Mouse (Mus musculus) embryonic stem cell, embryonic (primary cell): ENCODE measurements around the gene Cdc37l1.

Experiments
- CTCF ChIA-PET, 4 experiments: fragments of 300-600 bp in 2 of 4; fragments of 350-600 bp in 2 of 4; sonication (Branson Sonifier 250); formaldehyde crosslinking; loops; one replicate each; lab custom pipeline; 2022; ENCODE audit warnings: inconsistent platforms in 2 of 4; lab: Charles Lee
- POLR2A ChIA-PET, 4 experiments: fragments of 300-600 bp in 2 of 4; fragments of 350-600 bp in 2 of 4; sonication (Branson Sonifier 250); formaldehyde crosslinking; loops; one replicate each; lab custom pipeline; 2022; ENCODE audit warnings: antibody characterized with exemption in 4 of 4, inconsistent platforms in 1 of 4; lab: Charles Lee

Gene Cdc37l1

GRCm38 (mm10) chr19:29050186-29050980 lies 60.2 kb downstream of the Cdc37l1 start:
- ChIA-PET POLR2A (interaction anchor here in 3 of 4 experiments (0.7 to 2.1 kb wide), 12 partner anchors 10 to 443 kb away, joined by 3 to 10 read pairs (median 4); partner anchors contain the start of genes Cdc37l1 (in 1 of the 3) and Rcl1 (in 1 of the 3)), CTCF (interaction anchor here in 3 of 4 experiments (0.5 to 2.3 kb wide), 6 partner anchors 14 to 451 kb away, joined by 3 to 6 read pairs (median 4); no protein-coding TSS in a partner anchor)

GRCm38 (mm10) chr19:29052786-29053185 lies 62.6 kb downstream of the Cdc37l1 start:
- POLR2A ChIA-PET = interaction anchor here in 3 of 4 experiments (0.6 to 2.0 kb wide), 6 partner anchors 11 to 276 kb away, joined by 3 to 5 read pairs (median 4); no protein-coding TSS in a partner anchor
- CTCF ChIA-PET = interaction anchor here in 2 of 4 experiments (0.6 to 1.7 kb wide), 3 partner anchors 69 to 303 kb away, joined by 3 to 8 read pairs (median 5); no protein-coding TSS in a partner anchor

- ChIA-PET POLR2A (interaction anchor here in 2 of 4 experiments (0.9 to 1.3 kb wide), 3 partner anchors 9 to 78 kb away, joined by 3 read pairs; no protein-coding TSS in a partner anchor), CTCF (no interaction called here)
These were observed 64.4 kb downstream of the Cdc37l1 start for GRCm38 (mm10) chr19:29054594-29054993.

- POLR2A ChIA-PET = interaction anchor here in 3 of 4 experiments (0.8 to 1.2 kb wide), 4 partner anchors 9 to 304 kb away, joined by 3 to 6 read pairs (median 4); no protein-coding TSS in a partner anchor
- CTCF ChIA-PET = interaction anchor here in 1 of 4 experiments (1.1 kb wide), 1 partner anchor 8 kb away, joined by 4 read pairs; no protein-coding TSS in a partner anchor
These were observed 65.3 kb downstream of the Cdc37l1 start for GRCm38 (mm10) chr19:29055469-29055868.

GRCm38 (mm10) chr19:29058741-29059140 lies 68.6 kb downstream of the Cdc37l1 start:
- CTCF ChIA-PET = interaction anchor here (0.6 to 2.0 kb wide), 8 partner anchors 11 to 497 kb away, joined by 3 to 10 read pairs (median 5); partner anchors contain the start of gene Ak3 (in 1 of the 4)
- POLR2A ChIA-PET = interaction anchor here in 3 of 4 experiments (0.6 to 2.4 kb wide), 7 partner anchors 8 to 68 kb away, joined by 3 to 8 read pairs (median 4); partner anchors contain the start of genes Ak3 (in 2 of the 3) and Rcl1 (in 1 of the 3)

- CTCF ChIA-PET = interaction anchor here (0.6 to 1.5 kb wide), 8 partner anchors 40 to 296 kb away, joined by 3 to 5 read pairs (median 4); partner anchors contain the start of gene 4430402I18Rik (in 1 of the 4)
- POLR2A ChIA-PET = interaction anchor here in 1 of 4 experiments (1.0 to 2.4 kb wide), 2 partner anchors 12 to 41 kb away, joined by 3 to 6 read pairs; partner anchors contain the start of genes Ak3 and Rcl1
These were observed 69.5 kb downstream of the Cdc37l1 start for GRCm38 (mm10) chr19:29059688-29060087.

- ChIA-PET CTCF (interaction anchor here in 3 of 4 experiments (0.6 to 1.5 kb wide), 7 partner anchors 15 to 295 kb away, joined by 3 to 5 read pairs (median 4); partner anchors contain the start of gene 4430402I18Rik (in 1 of the 3)), POLR2A (interaction anchor here in 3 of 4 experiments (0.6 to 2.4 kb wide), 8 partner anchors 14 to 535 kb away, joined by 3 to 6 read pairs (median 4); partner anchors contain the start of gene Rcl1 (in 1 of the 3))
These were observed 70.1 kb downstream of the Cdc37l1 start for GRCm38 (mm10) chr19:29060299-29060698.

- POLR2A ChIA-PET = interaction anchor here in 3 of 4 experiments (1.2 to 1.8 kb wide), 4 partner anchors 43 to 458 kb away, joined by 3 to 10 read pairs (median 5); partner anchors contain the start of genes Jak2 (in 1 of the 3) and Ric1 (in 1 of the 3)
These were observed 72.9 kb downstream of the Cdc37l1 start for GRCm38 (mm10) chr19:29063009-29063408.

GRCm38 (mm10) chr19:29063577-29064363 lies 73.6 kb downstream of the Cdc37l1 start:
- POLR2A ChIA-PET = interaction anchor here in 3 of 4 experiments (0.6 to 1.8 kb wide), 37 partner anchors 8 to 458 kb away, joined by 3 to 16 read pairs (median 4); partner anchors contain the start of genes Jak2 (in 2 of the 3), Rcl1 (in 2 of the 3), Ak3 (in 1 of the 3) and Cdc37l1 (in 1 of the 3)
- CTCF ChIA-PET = interaction anchor here (0.5 to 2.5 kb wide), 46 partner anchors 8 to 551 kb away, joined by 3 to 65 read pairs (median 4); partner anchors contain the start of genes Jak2 (in 3 of the 4), Ak3 (in 1 of the 4), Rcl1 (in 1 of the 4) and Rln1 (in 1 of the 4)

More at GRCm38 (mm10) chr19:29063009-29063408, 72.9 kb downstream of the Cdc37l1 start:
- CTCF ChIA-PET = interaction anchor here in 1 of 4 experiments (2.0 kb wide), 1 partner anchor 293 kb away, joined by 65 read pairs; no protein-coding TSS in a partner anchor

- POLR2A ChIA-PET = interaction anchor here in 3 of 4 experiments (0.6 to 3.5 kb wide), 38 partner anchors 9 to 457 kb away, joined by 3 to 40 read pairs (median 5); partner anchors contain the start of genes Rcl1 (in 3 of the 3), Jak2 (in 2 of the 3), Ak3 (in 1 of the 3) and Cdc37l1 (in 1 of the 3)
These were observed 74.4 kb downstream of the Cdc37l1 start for GRCm38 (mm10) chr19:29064451-29065102.

DNA sequence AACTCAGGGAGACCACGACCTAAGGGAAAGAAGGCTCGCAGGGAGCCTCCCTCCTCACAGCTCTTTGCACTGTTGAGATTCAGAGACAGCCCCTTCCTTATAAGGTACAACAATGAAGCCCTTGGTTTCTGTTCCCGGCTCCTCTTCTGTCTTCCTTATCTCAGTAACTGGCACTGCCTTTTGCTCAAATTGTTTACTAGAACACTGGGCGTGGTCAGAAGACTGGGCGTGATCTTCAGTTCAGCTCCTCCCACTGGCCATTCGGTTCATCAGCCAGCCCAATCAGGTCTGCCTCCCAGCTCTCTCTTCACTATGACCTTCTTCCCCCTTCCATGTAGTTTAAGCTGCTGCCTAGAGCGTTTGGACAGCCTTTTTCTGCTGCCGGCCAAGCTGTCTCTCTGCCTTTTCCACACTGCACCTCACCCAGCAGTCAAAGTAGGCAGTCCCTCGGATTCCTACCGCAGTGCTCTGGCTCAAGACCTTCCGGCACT lies 76.9 kb downstream of the Cdc37l1 start:
- ChIA-PET CTCF (interaction anchor here (0.5 to 3.2 kb wide), 23 partner anchors 20 to 1063 kb away, joined by 3 to 27 read pairs (median 3); partner anchors contain the start of genes Rcl1 (in 2 of the 4) and Jak2 (in 1 of the 4)), POLR2A (interaction anchor here in 3 of 4 experiments (0.6 to 3.5 kb wide), 80 partner anchors 8 to 1638 kb away, joined by 3 to 45 read pairs (median 4); partner anchors contain the start of genes Ak3 (in 3 of the 3), Cdc37l1 (in 3 of the 3), Rcl1 (in 3 of the 3) and Jak2 (in 2 of the 3))

More at GRCm38 (mm10) chr19:29064451-29065102, 74.4 kb downstream of the Cdc37l1 start:
- CTCF ChIA-PET = interaction anchor here (0.5 to 3.2 kb wide), 46 partner anchors 9 to 552 kb away, joined by 3 to 65 read pairs (median 4); partner anchors contain the start of genes Jak2 (in 2 of the 4), Ak3 (in 1 of the 4), Rcl1 (in 1 of the 4) and Rln1 (in 1 of the 4)

- POLR2A ChIA-PET = interaction anchor here in 3 of 4 experiments (0.6 to 1.0 kb wide), 7 partner anchors 31 to 312 kb away, joined by 3 to 6 read pairs (median 4); partner anchors contain the start of gene Rcl1 (in 1 of the 3)
- CTCF ChIA-PET = interaction anchor here in 2 of 4 experiments (0.5 to 1.1 kb wide), 2 partner anchors 286 to 287 kb away, joined by 4 read pairs; no protein-coding TSS in a partner anchor
These were observed 79.0 kb downstream of the Cdc37l1 start for GRCm38 (mm10) chr19:29069195-29069594.

DNA sequence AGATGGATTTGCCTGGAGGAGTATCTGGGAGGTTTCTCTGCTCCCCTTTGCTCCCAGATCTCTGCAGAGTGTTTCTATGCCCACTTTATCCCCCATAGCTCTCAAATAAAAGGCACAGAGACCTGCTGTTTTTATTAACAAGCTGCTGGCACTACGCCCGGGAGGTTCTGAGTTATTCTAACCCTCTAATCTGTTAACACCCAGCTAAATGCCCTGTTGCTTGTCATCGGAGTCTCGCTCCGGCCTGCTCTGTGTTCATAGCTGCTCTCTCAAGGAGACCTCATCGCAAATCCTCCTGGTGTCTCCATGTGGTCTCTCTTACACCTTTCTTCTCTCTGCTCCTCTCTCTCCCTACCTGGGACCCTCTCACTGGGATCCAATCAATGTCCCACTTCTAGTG lies 84.7 kb downstream of the Cdc37l1 start:
- ChIA-PET POLR2A (interaction anchor here in 3 of 4 experiments (0.8 to 2.8 kb wide), 6 partner anchors 8 to 25 kb away, joined by 3 to 11 read pairs (median 3); no protein-coding TSS in a partner anchor), CTCF (interaction anchor here in 1 of 4 experiments (1.0 kb wide), 1 partner anchor 11 kb away, joined by 3 read pairs; no protein-coding TSS in a partner anchor)
